Mouse (Mus musculus) kidney, postnatal 0 days (tissue): ENCODE results near the gene Dcn. TPM values are rescaled to one million over a fixed set of nuclear protein-coding genes. Genes with fewer than 3 reads are reported as not detected.
A peak's percentile ranks its signal among the peaks of the same experiment; 100 is the strongest.

ENCODE experiments used
- ATAC-seq: fragments of 200-750 bp; cut with Nextera tagmentation; replicated peaks from 2 replicates; pipeline ENCODE4 v1.8.0; 2017; ENCODE audit warnings: low read depth, moderate number of reproducible peaks, moderate TSS enrichment, moderate library complexity; ENCODE audit not compliant: low FRiP score
- DNase-seq: peaks from one replicate; pipeline ENCODE4 v3.0.0-alpha.2; 2016; ENCODE audit warnings: low spot score
- H3K27ac ChIP-seq: fragments of 300-500 bp; sonication (generic); 2 replicates; pipeline ENCODE4 v1.5.1; 2014; ENCODE audit warnings: mild to moderate bottlenecking
- H3K27me3 ChIP-seq: fragments of 300-500 bp; sonication (generic); 2 replicates; pipeline ENCODE4 v1.6.1; 2014; ENCODE audit warnings: low read length, mixed read lengths; ENCODE audit not compliant: insufficient read depth
- H3K36me3 ChIP-seq: fragments of 300-500 bp; sonication (generic); 2 replicates; pipeline ENCODE4 v1.6.1; 2014; ENCODE audit warnings: low read length, mixed read lengths; ENCODE audit not compliant: insufficient read depth
- H3K4me1 ChIP-seq: fragments of 300-500 bp; sonication (generic); replicated peaks from 2 replicates; pipeline ENCODE4 v1.6.1; 2014; ENCODE audit warnings: antibody characterized with exemption, low read length, mixed read lengths; ENCODE audit not compliant: insufficient read depth
- H3K4me2 ChIP-seq: fragments of 300-500 bp; sonication (generic); 2 replicates; pipeline ENCODE4 v1.6.1; 2014; ENCODE audit warnings: mild to moderate bottlenecking, low read length, moderate library complexity, mixed read lengths
- H3K4me3 ChIP-seq: fragments of 300-500 bp; sonication (generic); replicated peaks from 2 replicates; pipeline ENCODE4 v1.5.1; 2014; ENCODE audit warnings: low read depth, low read length
- H3K9ac ChIP-seq: fragments of 300-500 bp; sonication (generic); 2 replicates; pipeline ENCODE4 v1.6.1; 2014; ENCODE audit warnings: low read depth, low read length
- H3K9me3 ChIP-seq: fragments of 300-500 bp; sonication (generic); replicated peaks from 2 replicates; pipeline ENCODE4 v1.6.1; 2016; ENCODE audit warnings: low read length, inconsistent platforms, mixed read lengths
- CTCF ChIP-seq: IDR thresholded peaks from 2 replicates; pipeline ENCODE4 v1.5.1; 2016; ENCODE audit warnings: antibody characterized with exemption, low read depth, mild to moderate bottlenecking, moderate library complexity
- WGBS: fragments of 180-500 bp; shearing (Covaris S2); extraction: QIAGEN DNeasy Blood & Tissue Kit; methylation state at CpG from one replicate; pipeline ENCODE4 v1.1.7; 2014; 5-methylcytosine and 5-hydroxymethylcytosine counted together
- polyA plus RNA-seq: library from polyadenylated mRNA; unstranded; fragments of >200 nt; fragmentation: Nextera tagmentation; extraction: Ambion mirVana; gene quantifications from 2 replicates; pipeline ENCODE4 v1.2.1, GENCODE M21; 2015

Dcn gene
- polyA plus RNA-seq, 1 experiment from 2014 or later, result 199 TPM

- Histone ChIP-seq H3K4me2 (no peak overlapping the region), H3K4me1 (no peaks in the 10 kb centered on the region), H3K27me3 (no peaks in the 10 kb centered on the region), H3K4me3 (no peak overlapping the region), H3K9me3 (no peaks in the 10 kb centered on the region), H3K27ac (no peak overlapping the region), H3K36me3 (no peaks in the 10 kb centered on the region), H3K9ac (no peak overlapping the region)
- ATAC-seq, result no peak
- DNase-seq, result peak; percentile 46
- 50% methylated on average over 4 of the region's 4 CpGs for WGBS
- no peak for TF ChIP-seq CTCF
Observed at GRCm38 (mm10) chr10:97535697-97536096, 56.3 kb downstream of the Dcn start.

DNA sequence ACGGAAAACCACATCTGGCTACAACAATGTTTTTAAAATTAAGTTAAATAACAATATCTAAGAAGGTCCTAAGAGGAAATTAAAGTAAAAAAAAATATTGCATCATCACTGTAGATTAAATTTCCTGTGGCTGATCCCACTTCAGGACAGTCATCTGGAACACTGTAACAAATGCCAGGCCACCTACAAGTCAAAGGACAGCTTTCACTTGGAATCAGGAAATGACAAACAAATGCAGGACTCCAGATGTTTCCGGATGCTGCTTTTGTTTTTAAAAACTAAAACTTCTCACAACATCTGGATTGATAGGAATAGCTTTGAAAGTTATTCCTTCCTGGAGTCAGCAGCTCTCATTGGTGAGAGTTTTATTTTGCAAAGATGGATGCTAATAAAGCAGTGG, 57.5 kb downstream of the Dcn start:
- Histone ChIP-seq H3K9ac (no peak overlapping the region), H3K27me3 (no peaks in the 10 kb centered on the region), H3K4me2 (no peak overlapping the region), H3K4me1 (no peaks in the 10 kb centered on the region), H3K36me3 (no peaks in the 10 kb centered on the region), H3K4me3 (no peak overlapping the region), H3K9me3 (no peaks in the 10 kb centered on the region), H3K27ac (no peak overlapping the region)
- no peak for ATAC-seq
- WGBS, result 41% methylated on average over 2 of the region's 2 CpGs
- peak; percentile 10 for DNase-seq
- TF ChIP-seq CTCF, result no peak

GRCm38 (mm10) chr10:97538202-97538601, 58.8 kb downstream of the Dcn start:
- Histone ChIP-seq H3K4me1 (no peaks in the 10 kb centered on the region), H3K27me3 (no peaks in the 10 kb centered on the region), H3K27ac (no peak overlapping the region), H3K9me3 (no peaks in the 10 kb centered on the region), H3K9ac (no peak overlapping the region), H3K4me2 (no peak overlapping the region), H3K36me3 (no peaks in the 10 kb centered on the region), H3K4me3 (no peak overlapping the region)
- DNase-seq (no peak), ATAC-seq (no peak)
- 88% methylated on average over 4 of the region's 4 CpGs for WGBS
- no peak for TF ChIP-seq CTCF

- no peak for TF ChIP-seq CTCF
- no peak overlapping the region for H3K4me2 ChIP-seq
- no peaks in the 10 kb centered on the region for H3K36me3 ChIP-seq
- no peak overlapping the region for H3K4me3 ChIP-seq
- 59% methylated on average over 1 of the region's 1 CpGs for WGBS
- no peaks in the 10 kb centered on the region for H3K4me1 ChIP-seq
- no peak overlapping the region for H3K27ac ChIP-seq
- no peak overlapping the region for H3K9ac ChIP-seq
- ATAC-seq (no peak), DNase-seq (peak; percentile 15)
- no peaks in the 10 kb centered on the region for H3K9me3 ChIP-seq
- no peaks in the 10 kb centered on the region for H3K27me3 ChIP-seq
Observed at GRCm38 (mm10) chr10:97547740-97548139, 68.3 kb downstream of the Dcn start.

DNA sequence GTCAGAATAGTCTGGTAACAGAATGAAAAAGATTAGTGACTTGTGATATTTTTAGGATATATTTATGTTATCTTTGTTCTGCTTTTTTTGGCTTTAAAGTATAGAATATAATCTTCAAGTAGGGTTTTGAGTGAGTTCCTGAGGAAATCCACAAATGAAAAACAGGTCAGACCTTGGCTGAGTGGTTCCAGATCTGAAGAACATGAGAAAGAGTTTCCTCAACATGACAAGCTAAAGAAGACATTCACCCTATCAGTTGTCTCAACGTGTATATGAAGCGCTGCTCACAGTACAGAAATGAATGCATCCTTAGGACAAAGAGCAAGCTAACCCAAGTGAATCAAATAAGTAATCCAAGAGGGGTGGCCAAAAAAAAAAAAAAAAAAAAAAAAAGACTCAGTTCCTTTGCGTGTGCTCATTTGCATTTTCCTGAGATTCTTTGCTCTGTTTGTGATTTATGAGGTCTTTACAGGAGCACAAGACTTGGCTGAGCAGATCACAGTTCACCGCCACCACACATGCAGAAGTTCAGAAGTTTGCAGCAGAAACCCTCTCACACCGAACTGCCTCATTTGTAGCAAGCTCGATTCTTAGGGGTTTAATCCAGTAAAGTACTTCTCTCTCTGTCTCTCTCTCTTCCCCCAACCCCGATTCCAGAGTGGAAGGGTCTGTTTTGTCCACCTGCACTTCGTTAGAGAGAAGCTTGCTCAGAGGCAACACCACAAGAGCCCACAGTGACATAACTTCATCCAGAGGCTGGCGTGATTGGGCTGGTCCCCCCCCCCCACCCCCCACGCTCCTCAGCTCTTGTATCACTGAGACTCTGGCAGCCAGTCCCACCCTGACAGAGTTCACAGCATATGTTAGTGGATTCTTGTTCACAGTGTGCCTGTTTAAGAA, 85.8 kb downstream of the Dcn start, which contains the start of gene Lum:
Gene Lum (plus strand): TSS at position 172 of the 900 bp plus-strand sequence.
- H3K9me3 ChIP-seq, result no peaks in the 10 kb centered on the region
- TF ChIP-seq CTCF, result no peak
- no peaks in the 10 kb centered on the region for H3K36me3 ChIP-seq
- H3K27ac ChIP-seq, result 0 out of 2 replicates have a peak within 1 kb of the TSS, but pooled peaks have one; percentile 44
- H3K4me3 ChIP-seq, result no peak within 1 kb of the TSS
- peak within 1 kb of the TSS; percentile 45 for H3K4me2 ChIP-seq
- no peaks in the 10 kb centered on the region for H3K4me1 ChIP-seq
- peak within 1 kb of the TSS; percentile 13; the same call in 1 of the 2 replicates for H3K9ac ChIP-seq
- H3K27me3 ChIP-seq, result no peaks in the 10 kb centered on the region
- peak; percentile 51 for DNase-seq
- 17% methylated on average over 10 of the region's 10 CpGs for WGBS
- no peak for ATAC-seq

GRCm38 (mm10) chr10:97567489-97568135, 88.2 kb downstream of the Dcn start:
- peak; percentile 31; the same call in 1 of the 2 replicates for TF ChIP-seq CTCF
- Histone ChIP-seq H3K36me3 (no peaks in the 10 kb centered on the region), H3K4me1 (no peaks in the 10 kb centered on the region), H3K27ac (no peak overlapping the region), H3K9me3 (no peaks in the 10 kb centered on the region), H3K4me2 (no peak overlapping the region), H3K27me3 (no peaks in the 10 kb centered on the region), H3K9ac (no peak overlapping the region), H3K4me3 (no peak overlapping the region)
- no peak for ATAC-seq
- 57% methylated on average over 8 of the region's 8 CpGs for WGBS
- no peak for DNase-seq

Other genes starting within 250 kb of the Dcn start
- gene Lum, start 85.5 kb downstream of the Dcn start, polyA plus RNA-seq, result 19.8 and 21.6 TPM in 2 replicates
- gene Kera, start 127.3 kb downstream of the Dcn start, polyA plus RNA-seq, result 0.05 TPM in 1 of 2 replicates, not detected in the other
- gene Epyc, start 164.5 kb downstream of the Dcn start, polyA plus RNA-seq, result 0.08 TPM in 1 of 2 replicates, not detected in the other
- gene Ccer1, start 213.4 kb downstream of the Dcn start, polyA plus RNA-seq, result not detected in 2 replicates
- not detected in 2 replicates for gene C030005K15Rik, start 247.1 kb downstream of the Dcn start, polyA plus RNA-seq